Mouse (Mus musculus) forebrain, embryonic 14.5 days (tissue): ENCODE results near the gene Ap2m1. TPM values are rescaled to one million over a fixed set of nuclear protein-coding genes. Genes with fewer than 3 reads are reported as not detected.
"Not testable (repeated sequence)": the region's sequence is repeated elsewhere in the genome, so short reads cannot be mapped to it uniquely, and the experiment has no call there.

Experiments
- ATAC-seq: fragments of 200-750 bp; cut with Nextera tagmentation; 2 replicates; pipeline ENCODE4 v1.8.0; 2017; ENCODE audit warnings: mild to moderate bottlenecking, moderate library complexity
- DNase-seq: peaks from one replicate; pipeline ENCODE4 v3.0.0-alpha.2; 2015; ENCODE audit warnings: low spot score
- H3K27ac ChIP-seq: fragments of 300-500 bp; sonication (generic); 2 replicates; pipeline ENCODE4 v1.5.1; 2014; ENCODE audit warnings: low read depth, mild to moderate bottlenecking, control low read depth, low read length, moderate library complexity
- H3K27me3 ChIP-seq: fragments of 300-500 bp; sonication (generic); replicated peaks from 2 replicates; pipeline ENCODE4 v1.6.1; 2014; ENCODE audit warnings: low read length, control low read depth, mixed read lengths; ENCODE audit not compliant: control insufficient read depth, insufficient read depth
- H3K36me3 ChIP-seq: fragments of 300-500 bp; sonication (generic); 2 replicates; pipeline ENCODE4 v1.6.1; 2014; ENCODE audit warnings: low read length, control low read depth; ENCODE audit not compliant: control insufficient read depth, insufficient read depth
- H3K4me1 ChIP-seq: fragments of 300-500 bp; sonication (generic); 2 replicates; pipeline ENCODE4 v1.6.1; 2014; ENCODE audit warnings: antibody characterized with exemption, low read length, control low read depth; ENCODE audit not compliant: control insufficient read depth, insufficient read depth
- H3K4me2 ChIP-seq: fragments of 300-500 bp; sonication (generic); 2 replicates; pipeline ENCODE4 v1.6.1; 2014; ENCODE audit warnings: mild to moderate bottlenecking, control low read depth, low read length
- H3K4me3 ChIP-seq: fragments of 300-500 bp; sonication (generic); 2 replicates; pipeline ENCODE4 v1.5.1; 2014; ENCODE audit warnings: low read depth, low read length, control low read depth
- H3K9ac ChIP-seq: fragments of 300-500 bp; sonication (generic); 2 replicates; pipeline ENCODE4 v1.6.1; 2014; ENCODE audit warnings: mild to moderate bottlenecking, low read length, control low read depth, moderate library complexity
- H3K9me3 ChIP-seq: fragments of 300-500 bp; sonication (generic); replicated peaks from 2 replicates; pipeline ENCODE4 v1.6.1; 2016; ENCODE audit warnings: low read length, control low read depth, mixed read lengths; ENCODE audit not compliant: control insufficient read depth
- WGBS: fragments of 180-500 bp; shearing (Covaris S2); extraction: QIAGEN DNeasy Blood & Tissue Kit; methylation state at CpG from one replicate; pipeline ENCODE4 v1.1.7; 2014; 5-methylcytosine and 5-hydroxymethylcytosine counted together
- polyA plus RNA-seq: library from polyadenylated mRNA; unstranded; fragments of >200 nt; fragmentation: Nextera tagmentation; extraction: Ambion mirVana; gene quantifications from 2 replicates; pipeline ENCODE4 v1.2.1, GENCODE M21; 2014

Ap2m1 gene
- polyA plus RNA-seq = 1,206 and 1,335 TPM in 2 replicates

DNA sequence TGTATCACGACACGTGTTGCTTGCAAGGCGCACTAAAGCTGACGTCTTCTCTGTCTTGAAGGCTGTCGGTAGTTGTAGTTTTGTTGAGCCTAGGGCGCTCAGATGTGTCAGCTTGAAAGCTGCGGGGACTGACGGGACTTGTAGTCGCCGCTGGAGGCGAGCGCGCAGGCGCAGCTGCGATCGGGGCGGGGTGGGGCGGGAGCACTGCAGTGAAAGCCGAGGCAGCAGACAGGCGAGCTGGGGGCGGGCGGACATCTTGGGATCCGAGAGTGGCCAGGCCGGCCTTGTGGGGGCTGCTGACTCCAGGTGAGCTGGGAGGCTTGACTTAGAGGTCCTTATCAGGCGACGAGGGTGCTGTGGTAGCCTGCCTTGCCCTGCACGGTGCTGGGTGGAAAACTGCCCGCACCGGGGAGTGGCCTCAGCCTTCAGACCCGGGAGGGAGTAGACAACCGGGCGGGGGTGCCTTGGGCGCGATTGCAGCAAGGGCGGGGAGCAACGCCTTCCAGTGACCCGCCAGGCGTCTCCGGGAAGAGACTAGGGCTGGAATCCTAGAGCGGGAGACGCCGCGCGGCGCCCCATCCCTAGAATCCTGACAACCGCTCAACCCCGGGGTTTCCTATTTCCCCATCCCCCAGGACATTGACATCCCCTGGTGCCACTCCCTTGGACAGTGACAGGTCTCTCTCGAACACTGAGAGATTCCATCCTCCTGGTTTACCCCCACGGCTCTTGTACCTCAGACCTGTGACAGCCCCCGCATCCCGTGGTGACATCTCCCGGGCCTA, at the start of gene Ap2m1:
Gene Ap2m1, plus strand, starts transcription at position 183 of the 785 bp plus-strand sequence.
- H3K9me3 ChIP-seq = no peaks in the 10 kb centered on the region
- no peaks in the 10 kb centered on the region for H3K27me3 ChIP-seq
- ATAC-seq (peak; percentile 98), DNase-seq (peak; percentile 100)
- H3K9ac ChIP-seq = peak within 1 kb of the TSS; percentile 98
- peak within 1 kb of the TSS; percentile 91 for H3K4me2 ChIP-seq
- WGBS = under 1% methylated on average over 52 of the region's 52 CpGs
- H3K4me1 ChIP-seq = peaks cover 21% of the 10 kb centered on the region
- H3K4me3 ChIP-seq = peak within 1 kb of the TSS; percentile 86
- peaks cover 57% of the 10 kb centered on the region for H3K36me3 ChIP-seq
- peak within 1 kb of the TSS; percentile 66 for H3K27ac ChIP-seq

DNA sequence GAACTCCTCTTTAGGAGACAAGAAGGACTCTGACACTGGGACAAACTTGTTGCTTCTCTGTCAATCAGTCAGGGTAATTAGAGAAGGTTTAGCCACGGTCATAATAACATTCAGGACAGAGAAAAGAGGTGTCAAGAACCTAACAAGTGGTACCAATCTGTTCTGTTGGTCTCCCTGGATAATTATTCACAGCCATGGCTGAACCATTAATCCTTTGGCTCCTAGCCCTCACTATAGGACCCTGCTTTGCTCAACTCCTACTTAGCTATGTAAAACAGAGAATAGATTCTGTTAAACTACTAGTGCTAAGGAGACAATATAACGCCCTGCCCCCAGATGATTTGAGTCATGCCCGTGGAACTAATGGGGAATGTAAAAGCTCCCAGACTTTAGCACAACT, 49.2 kb upstream of the Ap2m1 start:
- Histone ChIP-seq H3K9ac (no peak overlapping the region), H3K4me1 (no peaks in the 10 kb centered on the region), H3K27me3 (no peaks in the 10 kb centered on the region), H3K4me2 (no peak overlapping the region), H3K27ac (no peak overlapping the region), H3K9me3 (no peaks in the 10 kb centered on the region), H3K36me3 (no peaks in the 10 kb centered on the region), H3K4me3 (no peak overlapping the region)
- 47% methylated on average over 3 of the region's 3 CpGs for WGBS
- DNase-seq (peak; percentile 10), ATAC-seq (no peak)

DNA sequence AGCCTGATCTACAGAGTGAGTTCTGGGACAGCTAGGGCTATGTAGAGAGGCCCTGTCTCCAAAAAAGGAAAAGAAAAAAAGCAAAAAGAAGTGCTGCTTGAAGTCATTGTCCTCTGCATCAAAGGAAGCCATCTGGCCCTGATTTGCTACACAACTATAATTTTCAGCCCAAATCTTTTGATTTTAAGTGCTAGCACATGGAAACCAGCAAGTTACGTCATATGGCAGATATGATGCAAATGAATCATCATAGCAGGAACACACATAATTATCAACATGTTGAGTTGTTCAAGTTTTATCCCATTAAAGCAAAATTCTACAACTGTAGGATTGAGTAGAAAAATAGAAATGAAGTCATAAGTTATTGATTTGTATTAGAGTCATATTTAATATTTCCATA, 47.1 kb upstream of the Ap2m1 start:
- no peak for ATAC-seq
- DNase-seq = no peak
- no peak overlapping the region for H3K4me3 ChIP-seq
- H3K4me2 ChIP-seq = no peak overlapping the region
- H3K4me1 ChIP-seq = no peaks in the 10 kb centered on the region
- H3K27ac ChIP-seq = no peak overlapping the region
- no peak overlapping the region for H3K9ac ChIP-seq
- no peaks in the 10 kb centered on the region for H3K27me3 ChIP-seq
- 92% methylated on average over 1 of the region's 1 CpGs for WGBS
- H3K36me3 ChIP-seq = no peaks in the 10 kb centered on the region
- no peaks in the 10 kb centered on the region for H3K9me3 ChIP-seq

DNA sequence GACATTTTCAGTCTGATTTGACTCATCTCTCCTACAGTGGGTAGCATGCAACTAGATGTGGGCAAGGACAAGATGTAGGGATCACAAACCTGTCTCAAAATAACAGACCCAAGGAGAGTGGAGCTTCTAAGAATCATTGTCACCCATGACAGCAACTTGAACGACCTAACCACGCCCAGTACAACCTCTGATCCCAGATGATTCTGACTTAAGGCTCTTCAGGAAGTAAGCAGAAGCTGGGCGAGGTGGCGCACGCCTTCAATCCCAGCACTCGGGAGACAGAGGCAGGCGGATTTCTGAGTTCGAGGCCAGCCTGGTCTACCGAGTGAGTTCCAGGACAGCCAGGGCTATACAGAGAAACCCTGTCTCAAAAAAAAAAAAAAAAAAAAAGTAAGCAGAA, 46.5 kb upstream of the Ap2m1 start:
- not testable (repeated sequence) for H3K27me3 ChIP-seq, DNase-seq, H3K9me3 ChIP-seq, H3K4me1 ChIP-seq, H3K9ac ChIP-seq, H3K4me3 ChIP-seq, H3K36me3 ChIP-seq, H3K4me2 ChIP-seq, ATAC-seq, H3K27ac ChIP-seq
- WGBS = 90% methylated on average over 9 of the region's 9 CpGs

DNA sequence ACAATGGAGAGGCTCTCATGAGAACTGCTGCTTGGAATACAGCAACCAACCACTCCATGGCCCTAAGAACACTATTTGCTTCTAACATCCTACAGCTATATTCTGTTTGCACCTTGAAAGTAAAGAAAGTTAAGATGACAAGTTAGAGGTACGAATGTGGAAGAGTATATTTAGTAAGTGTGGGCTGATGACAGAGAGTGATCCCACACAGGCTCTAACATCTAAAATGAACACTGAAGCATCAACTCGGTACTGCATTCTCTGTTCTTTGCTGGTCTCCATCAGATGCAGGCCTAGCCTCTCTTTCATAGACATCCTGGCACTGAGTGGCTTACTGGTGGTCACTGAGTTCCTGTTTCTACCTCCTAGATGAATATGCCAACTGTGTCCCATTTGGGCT, 46.0 kb upstream of the Ap2m1 start:
- no peaks in the 10 kb centered on the region for H3K9me3 ChIP-seq
- H3K4me2 ChIP-seq = no peak overlapping the region
- 89% methylated on average over 2 of the region's 2 CpGs for WGBS
- no peak overlapping the region for H3K9ac ChIP-seq
- no peak overlapping the region for H3K4me3 ChIP-seq
- H3K27ac ChIP-seq = no peak overlapping the region
- H3K27me3 ChIP-seq = no peaks in the 10 kb centered on the region
- H3K4me1 ChIP-seq = no peaks in the 10 kb centered on the region
- no peak for ATAC-seq
- H3K36me3 ChIP-seq = no peaks in the 10 kb centered on the region
- DNase-seq = no peak

DNA sequence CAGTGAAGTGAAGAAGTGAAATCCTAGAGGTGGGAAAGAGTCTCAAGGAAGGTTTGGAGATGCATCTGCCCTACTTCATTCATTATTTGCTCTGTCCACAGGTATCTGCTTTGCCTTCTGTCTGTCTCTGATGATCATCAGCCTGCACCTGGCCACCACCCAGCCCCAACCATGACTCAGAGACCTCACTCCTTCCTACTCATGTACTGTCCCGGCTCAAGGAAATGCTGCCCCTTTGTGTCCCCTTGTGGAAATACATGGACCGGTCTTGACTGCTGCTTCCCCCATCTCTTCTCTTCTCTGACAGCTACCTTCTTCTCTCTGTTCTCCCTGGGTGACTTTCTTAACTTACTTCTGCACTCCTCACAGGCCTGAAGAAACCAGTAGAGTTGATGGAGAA, 44.7 kb upstream of the Ap2m1 start:
- H3K27me3 ChIP-seq = no peaks in the 10 kb centered on the region
- no peaks in the 10 kb centered on the region for H3K4me1 ChIP-seq
- no peak overlapping the region for H3K27ac ChIP-seq
- no peaks in the 10 kb centered on the region for H3K9me3 ChIP-seq
- H3K4me2 ChIP-seq = no peak overlapping the region
- DNase-seq = no peak
- H3K36me3 ChIP-seq = no peaks in the 10 kb centered on the region
- no peak for ATAC-seq
- H3K4me3 ChIP-seq = no peak overlapping the region
- H3K9ac ChIP-seq = no peak overlapping the region
- 51% methylated on average over 2 of the region's 2 CpGs for WGBS

DNA sequence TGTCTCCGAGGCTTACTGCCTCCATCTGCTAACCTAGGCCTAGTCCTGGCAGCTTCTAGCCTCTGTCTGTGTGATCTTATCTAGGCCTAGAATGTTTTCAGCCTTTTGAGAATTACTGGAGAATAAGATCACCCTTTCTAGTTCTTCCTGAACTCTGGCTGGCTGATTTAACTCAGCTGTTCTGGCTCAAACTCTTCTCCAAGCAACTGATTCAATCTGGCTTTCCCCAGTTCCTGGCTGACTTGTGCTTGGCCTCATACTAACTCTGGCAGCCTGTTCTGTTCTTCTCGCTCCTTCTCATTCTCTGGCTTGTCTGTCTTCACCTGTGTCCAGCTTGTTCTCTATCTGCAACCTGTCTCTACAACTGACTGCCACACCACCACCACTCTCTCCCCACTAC, 44.0 kb upstream of the Ap2m1 start:
- ATAC-seq = no peak
- Histone ChIP-seq H3K36me3 (no peaks in the 10 kb centered on the region), H3K9me3 (no peaks in the 10 kb centered on the region), H3K9ac (no peak overlapping the region), H3K4me1 (no peaks in the 10 kb centered on the region), H3K4me2 (no peak overlapping the region), H3K27ac (no peak overlapping the region), H3K4me3 (no peak overlapping the region), H3K27me3 (no peaks in the 10 kb centered on the region)
- WGBS = 86% methylated on average over 2 of the region's 2 CpGs
- DNase-seq = no peak

DNA sequence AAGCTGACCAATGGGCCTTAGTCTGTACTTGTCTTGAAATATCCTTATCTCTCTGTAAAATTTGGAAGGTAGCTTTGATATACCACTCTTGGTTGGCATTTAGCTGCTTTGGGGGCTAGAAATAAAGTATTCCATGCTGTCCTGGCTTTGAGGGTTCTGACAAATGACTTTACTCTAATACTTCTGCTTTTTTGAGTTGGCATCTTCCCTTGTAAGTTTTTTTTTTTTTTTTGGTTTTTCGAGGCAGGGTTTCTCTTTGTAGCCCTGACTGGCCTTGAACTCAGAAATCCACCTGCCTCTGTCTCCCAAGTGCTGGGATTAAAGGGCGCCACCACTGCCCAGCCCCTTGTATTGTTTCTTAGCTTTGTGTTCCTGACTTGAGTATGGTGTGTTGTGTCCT, 41.8 kb upstream of the Ap2m1 start:
- ATAC-seq = no peak
- Histone ChIP-seq H3K36me3 (no peaks in the 10 kb centered on the region), H3K4me3 (no peak overlapping the region), H3K9ac (no peak overlapping the region), H3K27ac (no peak overlapping the region), H3K27me3 (peaks cover 5% of the 10 kb centered on the region), H3K4me2 (no peak overlapping the region), H3K4me1 (0 out of 2 replicates have a peak, but pooled peaks cover 3% of the 10 kb centered on the region), H3K9me3 (no peaks in the 10 kb centered on the region)
- no peak for DNase-seq
- WGBS = 79% methylated on average over 2 of the region's 2 CpGs
